Mouse (Mus musculus) heart, embryonic 13.5 days (tissue): ENCODE results near the gene Fhit. TPM values are rescaled to one million over a fixed set of nuclear protein-coding genes. Genes with fewer than 3 reads are reported as not detected.
A peak's percentile ranks its signal among the peaks of the same experiment; 100 is the strongest.

ENCODE experiments used
- ATAC-seq: fragments of 200-750 bp; cut with Nextera tagmentation; 2 replicates; pipeline ENCODE4 v1.8.0; 2017; ENCODE audit warnings: moderate TSS enrichment; ENCODE audit not compliant: insufficient number of reproducible peaks, low FRiP score, low TSS enrichment; ENCODE audit errors: extremely low read depth
- H3K27ac ChIP-seq: fragments of 300-500 bp; sonication (generic); replicated peaks from 2 replicates; pipeline ENCODE4 v1.5.1; 2015; ENCODE audit warnings: moderate library complexity, mild to moderate bottlenecking, inconsistent platforms
- H3K27me3 ChIP-seq: fragments of 300-500 bp; sonication (generic); replicated peaks from 2 replicates; pipeline ENCODE4 v1.6.1; 2015; ENCODE audit warnings: mild to moderate bottlenecking, inconsistent platforms
- H3K36me3 ChIP-seq: fragments of 300-500 bp; sonication (generic); 2 replicates; pipeline ENCODE4 v1.6.1; 2015; ENCODE audit warnings: mild to moderate bottlenecking, inconsistent platforms
- H3K4me1 ChIP-seq: fragments of 300-500 bp; sonication (generic); 2 replicates; pipeline ENCODE4 v1.6.1; 2015; ENCODE audit warnings: inconsistent platforms
- H3K4me2 ChIP-seq: fragments of 300-500 bp; sonication (generic); 2 replicates; pipeline ENCODE4 v1.6.1; 2015; ENCODE audit warnings: inconsistent platforms, mild to moderate bottlenecking, moderate library complexity
- H3K4me3 ChIP-seq: fragments of 300-500 bp; sonication (generic); 2 replicates; pipeline ENCODE4 v1.5.1; 2015; ENCODE audit warnings: moderate library complexity, mild to moderate bottlenecking, inconsistent platforms
- H3K9ac ChIP-seq: fragments of 300-500 bp; sonication (generic); 2 replicates; pipeline ENCODE4 v1.6.1; 2015; ENCODE audit warnings: inconsistent platforms, mild to moderate bottlenecking, moderate library complexity
- H3K9me3 ChIP-seq: fragments of 300-500 bp; sonication (generic); 2 replicates; pipeline ENCODE4 v1.6.1; 2016; ENCODE audit warnings: inconsistent platforms
- WGBS: fragments of 180-500 bp; shearing (Covaris S2); methylation state at CpG from one replicate; pipeline ENCODE4 v1.1.7; 2015; ENCODE audit warnings: mixed read lengths; 5-methylcytosine and 5-hydroxymethylcytosine counted together
- polyA plus RNA-seq: library from polyadenylated mRNA; unstranded; fragments of >200 nt; fragmentation: Nextera tagmentation; extraction: Ambion mirVana; gene quantifications from 2 replicates; pipeline ENCODE4 v1.2.1, GENCODE M21; 2015

The Fhit gene
- 4.4 and 4.8 TPM in 2 replicates for polyA plus RNA-seq

DNA sequence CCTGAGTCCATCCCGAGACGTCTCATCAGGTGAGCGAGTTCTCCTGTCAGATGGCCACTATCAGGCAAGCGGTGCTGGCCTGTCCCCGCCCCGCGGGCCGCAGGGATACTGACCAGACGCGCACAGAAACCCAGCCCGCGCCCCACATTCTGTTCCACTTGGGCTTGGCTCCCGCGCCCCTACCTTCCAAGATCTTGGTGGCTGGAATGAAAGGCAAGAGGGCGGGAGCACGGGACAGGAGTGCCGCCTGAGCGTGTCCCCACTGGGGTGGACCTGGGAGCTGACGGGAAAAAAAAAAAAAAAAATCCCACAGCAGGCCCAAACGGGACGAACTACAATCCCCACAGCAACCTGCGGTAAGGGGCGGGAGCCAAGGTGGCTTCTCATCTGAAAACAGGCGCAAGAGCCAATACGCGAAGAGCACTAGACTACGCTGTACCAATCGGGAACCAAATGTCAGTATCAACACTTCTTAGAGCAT is at the start of gene Fhit:
Gene Fhit, minus strand, starts transcription at position 285 of the 481 bp plus-strand sequence.
- H3K4me3 ChIP-seq = peak within 1 kb of the TSS; percentile 77
- no peaks in the 10 kb centered on the region for H3K27me3 ChIP-seq
- no peaks in the 10 kb centered on the region for H3K9me3 ChIP-seq
- peak within 1 kb of the TSS; percentile 79 for H3K4me2 ChIP-seq
- peak within 1 kb of the TSS; percentile 84 for H3K9ac ChIP-seq
- peak within 1 kb of the TSS; percentile 57 for H3K27ac ChIP-seq
- under 1% methylated on average over 28 of the region's 28 CpGs for WGBS
- ATAC-seq = peak; percentile 88
- 0 out of 2 replicates have a peak, but pooled peaks cover 2% of the 10 kb centered on the region for H3K4me1 ChIP-seq
- no peaks in the 10 kb centered on the region for H3K36me3 ChIP-seq

DNA sequence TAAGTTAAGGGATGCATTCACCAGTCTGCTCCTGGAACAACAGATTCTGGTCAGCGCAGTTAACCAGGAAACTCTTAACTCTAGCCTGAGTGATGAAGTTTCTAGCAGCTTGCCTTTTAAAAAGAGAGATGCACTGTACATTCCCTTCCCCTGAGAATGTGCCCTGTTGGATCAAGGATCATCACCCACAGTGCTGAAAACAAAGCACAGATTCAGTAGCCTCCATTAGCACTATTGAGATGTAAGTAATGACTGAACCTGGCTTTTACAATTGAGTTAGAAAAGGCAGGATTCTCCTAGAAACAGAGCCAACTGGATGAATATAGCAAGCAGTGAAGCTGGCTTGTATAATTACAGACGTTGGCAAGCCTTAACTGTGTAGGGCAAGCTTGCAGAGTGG is 45.0 kb upstream of the Fhit start:
- WGBS = 70% methylated on average over 2 of the region's 2 CpGs
- H3K9ac ChIP-seq = no peak overlapping the region
- no peak for ATAC-seq
- no peak overlapping the region for H3K4me2 ChIP-seq
- no peak overlapping the region for H3K4me3 ChIP-seq
- no peak overlapping the region for H3K27ac ChIP-seq
- H3K9me3 ChIP-seq = no peaks in the 10 kb centered on the region
- H3K36me3 ChIP-seq = no peaks in the 10 kb centered on the region
- no peaks in the 10 kb centered on the region for H3K27me3 ChIP-seq
- H3K4me1 ChIP-seq = no peaks in the 10 kb centered on the region

DNA sequence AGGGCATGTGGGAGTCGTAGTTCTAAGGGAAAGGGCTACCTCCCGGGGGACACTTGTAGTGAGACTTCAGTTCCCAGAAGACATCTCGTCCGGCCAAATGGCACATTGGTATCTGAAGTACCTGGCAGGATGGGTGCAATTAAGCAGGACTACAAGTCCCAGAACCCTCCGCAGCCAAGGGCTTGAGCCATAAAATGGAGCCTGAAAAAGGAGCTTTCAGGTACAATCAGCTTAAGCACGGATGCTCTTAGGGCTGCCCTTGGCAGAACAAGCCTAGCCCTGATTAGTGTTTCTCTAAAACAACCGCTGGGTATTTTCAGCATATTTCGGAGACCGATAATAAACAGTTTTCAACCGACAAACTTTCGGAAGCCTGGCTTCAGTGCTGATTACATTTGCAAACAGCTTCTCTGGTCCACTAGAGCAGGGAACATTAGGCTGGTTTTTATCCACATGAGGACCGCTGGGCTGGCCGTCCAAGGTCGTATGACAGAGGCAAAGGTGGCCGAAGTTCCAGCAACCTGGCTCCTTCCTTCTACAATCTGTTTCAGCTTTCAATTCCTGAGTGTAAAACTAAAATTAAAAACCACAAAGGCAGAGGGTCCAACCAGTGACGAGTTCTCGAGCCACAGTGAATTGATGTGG is 907 bp downstream of the Fhit start:
- H3K36me3 ChIP-seq = no peaks in the 10 kb centered on the region
- H3K27ac ChIP-seq = peak overlapping the region; percentile 57
- peak overlapping the region; percentile 84 for H3K9ac ChIP-seq
- 9% methylated on average over 17 of the region's 17 CpGs for WGBS
- no peaks in the 10 kb centered on the region for H3K27me3 ChIP-seq
- H3K4me3 ChIP-seq = peak overlapping the region; percentile 77
- H3K4me1 ChIP-seq = 0 out of 2 replicates have a peak, but pooled peaks cover 2% of the 10 kb centered on the region
- H3K9me3 ChIP-seq = no peaks in the 10 kb centered on the region
- peak overlapping the region; percentile 79 for H3K4me2 ChIP-seq
- no peak for ATAC-seq

DNA sequence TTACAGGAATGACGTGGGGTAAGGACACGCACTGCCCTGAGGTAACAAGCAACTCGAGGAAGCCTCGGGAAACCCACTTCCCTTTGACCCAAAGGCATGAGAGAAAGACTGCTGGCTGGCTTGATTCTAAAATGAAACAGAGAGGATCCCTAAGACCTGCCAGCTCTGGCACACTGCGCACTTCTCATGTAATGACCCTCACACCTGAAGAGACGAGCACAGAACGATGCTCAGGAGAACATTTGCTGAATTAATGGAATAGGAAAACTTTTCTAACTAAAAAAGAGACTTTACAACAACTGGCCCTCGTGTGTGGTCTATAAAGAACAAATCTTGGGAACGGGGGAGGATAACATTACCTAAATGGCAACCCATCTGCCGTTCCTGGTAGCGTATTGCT is 2.2 kb downstream of the Fhit start:
- H3K27me3 ChIP-seq = no peaks in the 10 kb centered on the region
- H3K4me1 ChIP-seq = 0 out of 2 replicates have a peak, but pooled peaks cover 2% of the 10 kb centered on the region

DNA sequence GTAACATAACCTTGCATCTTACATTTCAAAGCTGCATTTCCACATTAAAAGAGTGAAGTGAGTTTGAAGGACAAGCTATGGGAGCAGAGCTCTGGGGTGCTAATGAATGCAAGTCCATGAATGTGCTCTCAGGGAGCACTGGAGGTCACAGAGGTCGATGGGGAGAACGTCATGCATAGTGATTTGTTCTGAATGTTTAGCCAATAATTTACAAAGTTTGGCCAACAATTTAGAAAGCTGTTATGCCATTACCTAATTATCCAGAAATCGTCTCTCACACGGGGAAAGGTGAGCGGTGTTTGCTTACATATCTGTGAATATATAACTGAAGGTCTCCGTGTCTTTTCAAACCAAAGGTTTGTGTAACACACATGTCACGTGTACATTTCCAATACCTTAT is 2.8 kb downstream of the Fhit start:
- Histone ChIP-seq H3K9ac (no peak overlapping the region), H3K36me3 (no peaks in the 10 kb centered on the region), H3K27me3 (no peaks in the 10 kb centered on the region), H3K4me1 (0 out of 2 replicates have a peak, but pooled peaks cover 2% of the 10 kb centered on the region), H3K4me3 (no peak overlapping the region), H3K4me2 (no peak overlapping the region), H3K9me3 (no peaks in the 10 kb centered on the region), H3K27ac (no peak overlapping the region)
- WGBS = 73% methylated on average over 7 of the region's 7 CpGs
- ATAC-seq = no peak

More for the DNA sequence above, 2.2 kb downstream of the Fhit start:
- no peaks in the 10 kb centered on the region for H3K36me3 ChIP-seq
- no peaks in the 10 kb centered on the region for H3K9me3 ChIP-seq
- no peak overlapping the region for H3K9ac ChIP-seq
- no peak overlapping the region for H3K4me2 ChIP-seq
- WGBS = 81% methylated on average over 11 of the region's 11 CpGs
- H3K27ac ChIP-seq = no peak overlapping the region
- H3K4me3 ChIP-seq = no peak overlapping the region
- no peak for ATAC-seq

DNA sequence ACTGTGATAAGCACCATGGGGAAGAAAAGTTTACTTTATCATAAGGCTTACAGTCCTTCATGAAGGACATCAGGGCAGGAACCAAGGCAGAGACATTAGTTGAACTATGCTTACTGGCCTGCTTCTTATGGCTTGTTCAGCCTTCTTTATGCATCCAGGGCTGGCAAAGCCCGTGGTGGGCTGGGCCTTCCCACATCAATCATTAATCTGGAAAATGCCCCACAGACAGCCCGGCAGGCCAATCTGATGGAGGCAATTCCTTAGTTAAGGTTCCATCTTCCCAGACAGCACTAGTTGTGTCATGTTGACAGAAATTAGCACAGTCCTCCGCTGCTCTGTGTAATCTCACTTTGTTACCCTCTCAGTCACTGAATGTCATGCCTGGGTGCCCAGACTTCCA is 4.1 kb downstream of the Fhit start:
- Histone ChIP-seq H3K4me1 (0 out of 2 replicates have a peak, but pooled peaks cover 2% of the 10 kb centered on the region), H3K4me2 (no peak overlapping the region), H3K36me3 (no peaks in the 10 kb centered on the region), H3K4me3 (no peak overlapping the region), H3K9ac (no peak overlapping the region), H3K9me3 (no peaks in the 10 kb centered on the region), H3K27ac (no peak overlapping the region), H3K27me3 (no peaks in the 10 kb centered on the region)
- ATAC-seq = no peak
- 78% methylated on average over 3 of the region's 3 CpGs for WGBS

DNA sequence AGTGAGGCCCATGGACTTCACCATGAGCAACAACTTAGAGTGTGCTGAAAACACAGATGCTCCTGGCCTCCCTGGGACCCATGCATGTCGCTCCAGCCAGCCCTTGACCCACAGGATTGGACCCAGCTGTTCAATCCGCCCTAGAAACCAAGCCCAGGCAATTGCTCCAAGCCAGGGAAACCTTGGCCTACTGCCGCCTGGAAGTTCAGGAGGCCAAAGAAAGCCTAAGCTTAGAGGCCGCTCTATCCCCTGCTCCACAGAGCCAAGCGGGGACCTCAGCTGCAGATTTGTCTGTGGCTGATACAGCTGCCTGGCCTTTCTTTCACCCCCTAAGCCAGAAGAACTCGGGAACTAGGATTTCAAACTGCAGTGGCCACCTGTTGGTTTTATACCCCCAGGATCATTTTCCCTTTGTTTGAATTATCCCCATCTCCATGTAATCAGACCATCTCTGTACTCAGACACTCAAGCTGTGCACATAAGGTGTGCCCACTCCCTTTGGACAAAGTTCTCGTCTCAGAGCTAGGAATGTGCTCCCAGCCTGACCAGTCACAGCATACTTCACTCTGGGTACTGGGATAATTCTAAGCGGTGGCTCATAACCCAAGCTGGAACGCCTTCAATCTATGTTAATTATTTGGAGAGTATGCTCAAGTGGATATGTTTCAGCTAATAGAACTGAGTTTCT is 10.1 kb downstream of the Fhit start:
- Histone ChIP-seq H3K4me1 (no peaks in the 10 kb centered on the region), H3K36me3 (no peaks in the 10 kb centered on the region), H3K4me3 (no peak overlapping the region), H3K9me3 (no peaks in the 10 kb centered on the region), H3K27ac (no peak overlapping the region), H3K4me2 (no peak overlapping the region), H3K27me3 (no peaks in the 10 kb centered on the region), H3K9ac (no peak overlapping the region)
- no peak for ATAC-seq
- 76% methylated on average over 9 of the region's 9 CpGs for WGBS

DNA sequence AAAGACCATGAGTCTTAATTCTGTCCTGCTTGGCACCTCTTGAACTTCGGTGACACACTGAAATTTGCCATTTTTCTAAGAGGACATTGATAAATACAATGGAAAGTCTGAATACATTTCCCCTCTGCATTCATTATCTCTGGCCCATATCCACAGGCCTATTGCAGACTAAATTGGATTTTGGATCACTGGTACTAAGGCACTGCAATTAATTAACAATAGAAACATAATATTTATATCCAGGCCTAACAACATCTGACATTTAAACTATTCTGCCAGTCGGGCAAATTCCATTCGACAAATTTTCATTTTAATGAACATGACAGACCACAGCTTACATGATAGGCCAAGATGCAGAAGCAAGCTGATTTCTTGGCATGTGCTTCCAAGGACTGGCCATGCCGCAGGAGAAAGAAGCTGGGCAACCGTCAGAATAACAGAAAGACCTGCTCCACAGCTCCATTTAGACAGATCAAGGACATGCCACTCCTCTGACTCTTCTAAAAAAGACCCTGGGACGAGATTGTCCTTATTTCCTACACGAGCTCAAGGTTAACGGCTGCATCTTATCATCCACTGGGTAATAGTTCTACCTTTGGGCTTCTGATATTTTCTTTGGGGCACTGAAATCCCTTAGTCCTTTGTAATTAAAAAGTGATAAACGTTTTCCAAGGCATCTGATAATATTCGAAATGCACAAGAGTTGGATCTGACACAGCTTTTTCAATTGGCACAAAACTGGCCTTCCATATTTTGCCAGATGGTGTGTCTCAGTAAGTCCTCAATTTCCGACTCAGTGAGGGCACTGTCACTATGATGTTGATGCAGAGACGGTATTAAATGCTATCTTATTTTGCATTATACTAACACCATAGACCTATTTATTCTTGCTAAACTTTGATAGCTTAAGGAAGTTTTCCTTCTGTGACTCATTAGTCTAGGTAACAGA is 27.8 kb downstream of the Fhit start:
- Histone ChIP-seq H3K4me1 (no peaks in the 10 kb centered on the region), H3K4me3 (no peak overlapping the region), H3K4me2 (no peak overlapping the region), H3K9me3 (no peaks in the 10 kb centered on the region), H3K36me3 (no peaks in the 10 kb centered on the region), H3K27ac (no peak overlapping the region), H3K9ac (no peak overlapping the region), H3K27me3 (no peaks in the 10 kb centered on the region)
- no peak for ATAC-seq
- WGBS = 73% methylated on average over 12 of the region's 12 CpGs

DNA sequence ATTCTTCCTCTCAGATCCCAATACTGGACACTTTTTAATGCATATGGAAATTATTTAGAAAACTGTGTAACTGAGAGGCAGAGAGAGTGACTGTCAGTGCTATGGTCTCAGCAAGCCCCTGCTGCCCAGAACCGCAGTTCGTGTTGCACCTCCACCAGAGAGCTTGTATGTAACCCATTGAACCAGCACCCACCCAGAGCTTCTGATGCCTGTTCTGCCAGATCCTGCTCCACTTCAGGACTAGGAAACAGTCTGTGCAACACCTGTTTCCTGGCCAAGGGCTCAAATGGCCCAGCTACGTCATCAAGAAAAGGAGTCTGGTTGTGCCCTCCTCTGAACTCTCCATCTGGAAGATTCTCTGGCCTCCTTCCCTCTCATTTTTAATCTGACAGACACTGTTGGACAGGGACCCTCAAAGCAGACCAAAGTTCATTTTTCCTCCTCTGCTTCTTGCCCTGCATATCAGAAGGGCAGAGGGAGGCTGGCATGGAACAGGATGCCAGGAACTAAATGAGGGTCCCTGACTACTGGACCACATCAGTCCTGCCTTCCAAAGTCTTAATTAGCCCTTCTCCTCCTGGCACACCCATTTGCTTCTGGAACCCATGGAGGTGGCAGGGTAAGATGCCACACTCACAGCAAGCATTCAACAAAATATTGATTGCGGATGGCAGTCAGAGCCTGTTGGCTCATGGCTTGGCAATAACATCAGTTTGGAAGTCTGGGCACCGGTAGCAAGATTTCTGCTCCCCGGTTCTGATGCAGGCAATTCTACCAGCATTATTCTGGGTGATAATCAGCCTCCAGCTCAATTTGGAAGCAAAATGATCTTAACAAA is 29.0 kb downstream of the Fhit start:
- no peaks in the 10 kb centered on the region for H3K36me3 ChIP-seq

DNA sequence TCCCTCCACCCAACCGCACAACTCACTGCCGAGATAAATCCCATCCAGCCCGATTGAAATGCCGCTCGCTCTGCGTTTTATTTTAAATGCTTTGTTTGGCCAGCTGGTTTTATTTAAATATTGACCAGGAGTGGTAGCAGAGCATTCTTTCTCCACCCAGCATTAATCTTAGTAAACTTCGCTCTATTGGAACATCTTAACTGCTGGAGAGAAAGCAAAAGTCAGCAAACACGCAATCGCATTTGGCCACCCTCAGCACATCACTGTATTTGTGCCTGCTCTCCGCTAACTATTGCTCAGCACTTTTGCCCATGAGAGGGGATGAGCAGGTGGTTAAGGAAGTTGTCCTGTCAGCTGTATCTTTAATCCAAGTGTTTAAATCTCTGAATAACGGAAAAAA is 36.7 kb downstream of the Fhit start:
- 77% methylated on average over 11 of the region's 11 CpGs for WGBS
- Histone ChIP-seq H3K36me3 (no peaks in the 10 kb centered on the region), H3K9me3 (no peaks in the 10 kb centered on the region), H3K4me3 (no peak overlapping the region), H3K4me1 (no peaks in the 10 kb centered on the region), H3K27me3 (no peaks in the 10 kb centered on the region), H3K4me2 (no peak overlapping the region), H3K27ac (no peak overlapping the region), H3K9ac (no peak overlapping the region)
- no peak for ATAC-seq

More for the DNA sequence above, 29.0 kb downstream of the Fhit start:
- no peak overlapping the region for H3K4me2 ChIP-seq
- no peak overlapping the region for H3K9ac ChIP-seq
- no peak for ATAC-seq
- no peaks in the 10 kb centered on the region for H3K27me3 ChIP-seq
- no peak overlapping the region for H3K27ac ChIP-seq
- no peaks in the 10 kb centered on the region for H3K9me3 ChIP-seq
- no peaks in the 10 kb centered on the region for H3K4me1 ChIP-seq
- H3K4me3 ChIP-seq = no peak overlapping the region
- 83% methylated on average over 6 of the region's 6 CpGs for WGBS
